Mouse (Mus musculus) brain, embryonic 18.5 days (tissue): ENCODE measurements around the gene Dram1.

Experiments
- DNase-seq: peaks from one replicate; pipeline ENCODE4 v3.0.0-alpha.2; 2012; ENCODE audit warnings: low read depth, low spot score

The Dram1 gene

DNA sequence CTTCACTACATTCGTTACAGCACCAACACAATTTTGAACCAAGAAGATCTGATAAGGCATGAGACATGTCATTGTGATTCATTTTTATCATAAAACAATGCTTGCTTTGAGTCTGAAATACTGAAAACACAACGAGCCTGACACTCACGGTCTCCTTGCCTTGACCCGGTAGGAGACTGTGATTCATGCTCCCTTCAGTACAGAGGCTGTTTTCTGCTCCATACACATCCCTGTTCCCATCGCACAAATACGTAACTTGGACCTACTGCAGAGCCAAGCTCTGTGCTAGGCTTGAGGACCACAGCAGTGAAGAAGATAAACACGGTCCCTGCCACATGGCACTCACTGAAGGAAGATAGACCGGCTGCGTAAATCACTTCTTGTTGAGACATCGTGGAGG lies 90.8 kb downstream of the Dram1 start:
- no peak for DNase-seq

DNA sequence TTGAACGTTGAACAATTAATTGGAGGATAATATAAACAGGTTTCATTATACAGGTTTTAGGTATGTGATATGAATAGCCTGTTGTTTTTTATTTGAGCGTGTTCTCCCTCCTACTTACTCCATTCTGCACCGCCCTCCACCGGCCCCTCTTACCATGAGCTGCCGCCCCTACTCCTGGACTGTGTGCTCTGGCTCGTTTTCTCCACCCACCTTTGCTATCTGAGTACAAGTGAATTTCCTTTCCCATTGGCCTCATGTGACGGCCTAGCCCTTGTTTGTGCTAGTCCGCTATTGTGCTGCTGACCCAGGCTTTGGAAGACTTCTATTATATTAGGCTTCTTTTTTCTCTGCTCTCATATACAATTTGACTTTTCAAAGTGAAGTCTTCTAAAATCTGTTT lies 91.6 kb downstream of the Dram1 start:
- no peak for DNase-seq

DNA sequence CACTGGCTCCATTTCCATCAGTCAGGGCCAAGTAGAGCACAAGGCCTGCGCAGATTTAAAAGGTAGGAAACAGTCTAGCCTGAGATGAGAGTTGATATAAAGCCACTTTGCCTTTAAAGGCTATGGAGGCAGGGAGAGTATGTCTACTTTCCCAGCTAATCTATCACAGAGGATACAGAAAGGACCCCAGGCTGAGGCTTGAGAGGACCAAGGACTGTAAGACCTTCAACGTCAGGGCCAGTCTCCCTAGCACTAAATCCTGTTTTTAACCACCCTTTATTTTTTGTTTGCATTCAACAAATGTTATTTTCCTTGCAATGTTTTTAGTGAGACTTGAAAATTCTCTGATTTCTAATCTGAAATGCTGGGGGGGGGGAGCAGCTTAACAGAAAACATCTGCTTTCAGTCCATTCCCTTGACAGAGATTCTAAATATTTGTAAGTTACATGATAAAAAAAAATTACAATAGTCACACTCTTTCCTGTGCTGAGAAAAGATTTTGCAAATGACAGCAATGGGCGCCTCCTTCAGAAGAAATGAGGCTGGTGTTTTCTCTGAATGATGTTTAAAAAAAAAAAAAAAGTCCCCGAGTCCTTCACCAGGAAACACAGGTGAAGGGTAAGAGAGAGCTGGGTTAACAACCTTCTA lies 94.4 kb downstream of the Dram1 start:
- no peak for DNase-seq

DNA sequence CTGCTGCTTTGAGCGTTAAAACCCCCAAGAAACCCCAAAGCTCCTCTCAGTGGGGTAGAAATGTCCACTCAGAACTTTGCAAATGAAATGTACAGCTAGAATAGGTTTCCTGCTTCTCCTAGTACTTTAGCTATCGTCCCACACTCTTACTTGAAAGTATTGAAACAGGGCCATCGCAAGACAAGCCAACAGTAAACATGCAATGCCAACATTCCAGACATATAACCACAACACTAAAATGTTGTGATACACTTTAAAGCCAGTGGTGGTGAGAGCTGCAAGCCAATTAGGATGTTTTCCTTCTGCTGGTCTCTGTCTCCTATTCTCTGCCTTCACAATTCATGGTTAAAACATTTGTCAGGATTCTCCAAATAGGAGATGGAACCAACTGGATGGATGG lies 97.2 kb downstream of the Dram1 start:
- DNase-seq, result no peak

DNA sequence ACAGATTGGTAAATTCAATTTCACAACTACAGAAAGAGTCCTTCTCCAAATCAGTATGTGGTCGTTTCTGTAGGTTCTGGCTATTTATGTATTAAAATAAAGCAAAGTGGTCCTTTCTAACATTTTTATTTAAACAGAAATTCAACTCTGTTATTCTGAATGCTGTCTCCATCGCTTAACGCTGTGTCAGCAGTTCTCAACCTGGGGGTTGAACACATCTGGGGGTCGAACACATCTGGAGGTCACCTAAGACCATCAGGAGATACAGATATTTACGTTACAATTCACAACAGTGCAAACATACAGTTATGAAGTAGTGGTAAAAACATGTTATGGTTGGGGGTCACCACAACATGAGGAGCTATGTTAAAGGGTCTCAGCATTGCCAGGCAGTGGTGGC lies 104.8 kb downstream of the Dram1 start:
- no peak for DNase-seq
